Mouse (Mus musculus) liver, embryonic 14.5 days (tissue): ENCODE results near the gene Nebl.

Source experiments
- CTCF ChIP-seq: IDR thresholded peaks from 2 replicates; pipeline ENCODE4 v1.5.1; 2016; ENCODE audit warnings: antibody characterized with exemption, low read depth, control low read depth
- EP300 ChIP-seq: IDR thresholded peaks from 2 replicates; pipeline ENCODE4 v1.6.1; 2016; ENCODE audit warnings: antibody characterized with exemption, low read depth

DNA sequence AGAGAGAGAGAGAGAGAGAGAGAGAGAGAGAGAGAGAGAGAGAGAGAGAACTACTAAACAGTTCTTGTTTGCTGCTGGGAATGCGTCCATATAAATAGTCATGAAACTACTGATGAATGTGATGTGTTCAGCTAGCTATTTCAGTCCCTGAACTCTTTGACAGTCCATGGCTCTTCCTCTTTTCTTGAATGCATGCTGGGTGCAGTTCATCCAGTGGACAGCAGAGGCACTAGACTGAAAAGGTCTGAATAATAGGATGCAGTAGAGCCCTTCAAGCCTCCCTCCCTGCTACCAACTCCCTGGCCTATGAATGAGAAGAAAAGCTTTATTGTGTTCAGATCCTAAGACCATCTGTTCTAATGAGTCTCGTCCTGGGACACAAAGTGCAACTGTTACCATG is 223.9 kb downstream of the Nebl start:
- TF ChIP-seq CTCF (peak; percentile 35; the same call in 1 of the 2 replicates), EP300 (no peak)
